Mouse (Mus musculus): Measurements from ENCODE around the gene Comt.

Comt gene

GRCm38 (mm10) chr16:18362948-18363347 is 63.7 kb downstream of the Comt start:
- in situ Hi-C loops (cut with MboI, MseI): no loop called here

- in situ Hi-C loops (cut with MboI, MseI): no loop called here
Measured at GRCm38 (mm10) chr16:18360151-18360805, 66.4 kb downstream of the Comt start.

GRCm38 (mm10) chr16:18357977-18358376 is 68.7 kb downstream of the Comt start:
- in situ Hi-C loops (cut with MboI, MseI): no loop called here

GRCm38 (mm10) chr16:18356961-18357360 is 69.7 kb downstream of the Comt start:
- in situ Hi-C loops (cut with MboI, MseI): no loop called here

Data from T-helper 1 cell (primary cell).